Mouse (Mus musculus) heart, postnatal 0 days (tissue): Measurements from ENCODE around the gene Eef1e1. TPM values are rescaled to one million over a fixed set of nuclear protein-coding genes. Genes with fewer than 3 reads are reported as not detected.
A peak's percentile ranks its signal among the peaks of the same experiment; 100 is the strongest.

ENCODE experiments used
- ATAC-seq: fragments of 200-750 bp; cut with Nextera tagmentation; 2 replicates; pipeline ENCODE4 v1.8.0; 2017; ENCODE audit warnings: low read depth, moderate number of reproducible peaks, moderate library complexity; ENCODE audit not compliant: insufficient read depth
- DNase-seq: peaks from one replicate; pipeline ENCODE4 v3.0.0-alpha.2; 2016; ENCODE audit warnings: low spot score
- H3K27ac ChIP-seq: fragments of 300-500 bp; sonication (generic); 2 replicates; pipeline ENCODE4 v1.5.1; 2014; ENCODE audit warnings: low read depth, mild to moderate bottlenecking
- H3K27me3 ChIP-seq: fragments of 300-500 bp; sonication (generic); 2 replicates; pipeline ENCODE4 v1.6.1; 2014; ENCODE audit warnings: low read length, mixed read lengths; ENCODE audit not compliant: control insufficient read depth, insufficient read depth
- H3K36me3 ChIP-seq: fragments of 300-500 bp; sonication (generic); replicated peaks from 2 replicates; pipeline ENCODE4 v1.6.1; 2014; ENCODE audit warnings: low read length, mixed read lengths; ENCODE audit not compliant: control insufficient read depth, insufficient read depth
- H3K4me1 ChIP-seq: fragments of 300-500 bp; sonication (generic); 2 replicates; pipeline ENCODE4 v1.6.1; 2014; ENCODE audit warnings: antibody characterized with exemption; ENCODE audit not compliant: control insufficient read depth, insufficient read depth
- H3K4me2 ChIP-seq: fragments of 300-500 bp; sonication (generic); 2 replicates; pipeline ENCODE4 v1.6.1; 2014; ENCODE audit warnings: low read depth, mild to moderate bottlenecking, low read length, moderate library complexity
- H3K4me3 ChIP-seq: fragments of 300-500 bp; sonication (generic); 2 replicates; pipeline ENCODE4 v1.5.1; 2014; ENCODE audit warnings: low read depth, low read length
- H3K9ac ChIP-seq: fragments of 300-500 bp; sonication (generic); replicated peaks from 2 replicates; pipeline ENCODE4 v1.6.1; 2014; ENCODE audit warnings: low read depth, low read length, mixed read lengths
- H3K9me3 ChIP-seq: fragments of 300-500 bp; sonication (generic); replicated peaks from 2 replicates; pipeline ENCODE4 v1.6.1; 2016; ENCODE audit warnings: low read length; ENCODE audit not compliant: control insufficient read depth
- CTCF ChIP-seq: IDR thresholded peaks from 2 replicates; pipeline ENCODE4 v1.5.1; 2016; ENCODE audit warnings: antibody characterized with exemption, control low read depth, low read depth
- EP300 ChIP-seq: IDR thresholded peaks from 2 replicates; pipeline ENCODE4 v1.6.1; 2016; ENCODE audit warnings: antibody characterized with exemption, low read depth
- WGBS: fragments of 180-500 bp; shearing (Covaris S2); extraction: QIAGEN DNeasy Blood & Tissue Kit; methylation state at CpG from one replicate; pipeline ENCODE4 v1.1.7; 2014; 5-methylcytosine and 5-hydroxymethylcytosine counted together
- polyA plus RNA-seq: library from polyadenylated mRNA; unstranded; fragments of >200 nt; fragmentation: Nextera tagmentation; extraction: Ambion mirVana; gene quantifications from 2 replicates; pipeline ENCODE4 v1.2.1, GENCODE M21; 2015
- total RNA-seq: library from RNA; depleted of rRNA; stranded (reverse); fragments of >200 nt; gene quantifications from 2 replicates; pipeline ENCODE4 v1.2.3, GENCODE M21; 2014; ENCODE audit warnings: low replicate concordance

Eef1e1 gene
- total and polyA plus RNA-seq, 2 experiments from 2014 or later, result 11.0 to 21.9 TPM

DNA sequence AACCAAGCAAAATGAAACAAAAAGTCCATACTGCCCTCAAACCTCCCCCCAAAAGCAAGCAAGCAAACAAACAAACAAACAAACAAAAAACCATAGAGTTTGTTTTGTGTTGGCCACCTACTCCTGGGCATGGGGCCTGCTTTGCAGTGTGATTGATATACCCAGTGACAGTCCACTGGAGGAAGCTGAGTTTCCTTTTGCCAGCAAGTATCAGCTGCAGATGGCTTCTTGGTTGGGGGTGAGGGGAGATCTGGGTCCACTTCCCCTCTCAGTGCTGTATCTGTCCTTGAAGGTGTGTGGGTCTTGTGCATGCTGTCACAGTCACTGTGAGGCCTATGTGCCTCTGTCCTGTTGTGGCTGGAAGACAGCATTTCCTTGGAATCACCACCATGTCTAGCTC lies 11.2 kb upstream of the Eef1e1 start:
- Histone ChIP-seq H3K4me1 (no peaks in the 10 kb centered on the region), H3K4me3 (no peak overlapping the region), H3K27me3 (no peaks in the 10 kb centered on the region), H3K4me2 (no peak overlapping the region), H3K9ac (no peak overlapping the region), H3K36me3 (no peaks in the 10 kb centered on the region), H3K27ac (no peak overlapping the region), H3K9me3 (no peaks in the 10 kb centered on the region)
- ATAC-seq, result no peak
- DNase-seq, result no peak
- TF ChIP-seq CTCF, result no peak
- no peak for TF ChIP-seq EP300

DNA sequence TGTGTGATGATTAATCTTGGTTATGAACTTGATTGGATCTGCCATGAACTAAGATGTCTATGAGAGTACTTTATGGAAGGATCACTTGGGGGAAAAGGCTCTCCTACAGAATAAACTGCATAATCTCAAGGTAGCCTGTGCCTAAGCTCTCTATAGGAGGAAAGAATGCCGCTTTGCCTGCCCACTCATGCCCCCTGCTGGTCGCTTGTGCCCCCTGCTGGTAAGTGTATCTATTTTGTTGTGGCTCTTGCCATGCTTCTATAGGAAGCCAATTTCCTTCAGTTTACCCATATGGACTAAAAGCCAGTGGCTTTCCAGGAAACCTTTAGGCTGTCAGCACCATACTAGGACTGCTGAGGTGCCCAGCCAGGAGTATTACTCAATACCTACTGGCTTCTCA lies 9.7 kb upstream of the Eef1e1 start:
- H3K36me3 ChIP-seq, result no peaks in the 10 kb centered on the region
- 22% methylated on average over 2 of the region's 2 CpGs for WGBS
- H3K9me3 ChIP-seq, result no peaks in the 10 kb centered on the region
- no peaks in the 10 kb centered on the region for H3K4me1 ChIP-seq
- ATAC-seq (no peak), DNase-seq (no peak)
- no peak for TF ChIP-seq EP300
- peak; percentile 40 for TF ChIP-seq CTCF
- no peaks in the 10 kb centered on the region for H3K27me3 ChIP-seq
- H3K4me3 ChIP-seq, result no peak overlapping the region
- no peak overlapping the region for H3K4me2 ChIP-seq
- H3K9ac ChIP-seq, result no peak overlapping the region
- no peak overlapping the region for H3K27ac ChIP-seq

DNA sequence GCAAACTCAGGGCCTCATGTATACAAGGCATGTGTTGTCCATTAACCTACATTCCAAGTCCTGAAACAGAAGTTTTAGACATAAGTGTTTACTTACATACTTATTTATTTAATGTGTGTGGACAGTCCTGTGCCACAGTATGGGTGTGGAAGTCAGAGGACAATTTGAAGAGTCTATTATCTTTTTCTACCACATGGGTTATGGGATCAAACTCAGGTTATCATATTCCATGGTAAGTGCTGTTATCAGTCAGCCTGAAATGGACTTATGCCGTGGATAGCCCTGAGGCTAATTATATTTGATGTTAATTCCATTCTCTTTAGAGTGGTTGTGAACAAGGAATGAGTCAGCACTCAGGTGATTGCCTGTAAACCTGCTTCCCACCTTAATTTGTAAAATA lies 5.9 kb upstream of the Eef1e1 start:
- 10% methylated on average over 1 of the region's 1 CpGs for WGBS

DNA sequence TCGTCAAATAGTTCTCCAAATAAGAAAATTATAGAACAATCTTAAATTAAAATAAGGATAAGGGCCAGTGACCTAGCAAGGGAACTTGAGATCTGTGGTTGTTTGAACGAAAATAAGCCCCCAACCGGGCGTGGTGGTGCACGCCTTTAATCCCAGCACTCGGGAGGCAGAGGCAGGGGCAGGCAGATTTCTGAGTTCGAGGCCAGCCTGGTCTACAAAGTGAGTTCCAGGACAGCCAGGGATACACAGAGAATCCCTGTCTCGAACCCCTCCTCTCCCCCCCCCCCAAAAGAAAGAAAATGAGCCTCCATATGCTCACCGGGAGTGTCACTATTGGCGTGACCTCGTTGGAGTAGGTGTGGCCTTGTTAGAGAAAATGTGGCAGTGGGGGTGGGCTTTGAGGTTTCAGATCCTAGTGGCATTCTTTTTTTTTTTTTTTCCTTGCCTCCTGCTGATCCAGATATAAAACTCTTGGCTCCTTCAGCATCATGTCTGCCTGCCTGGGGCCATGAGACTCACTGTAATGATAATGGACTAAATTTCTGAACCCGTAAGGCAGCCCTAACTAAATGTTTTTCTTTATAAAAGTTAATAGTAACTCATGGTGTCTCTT lies 772 bp upstream of the Eef1e1 start:
- WGBS, result 86% methylated on average over 12 of the region's 12 CpGs
- Histone ChIP-seq H3K27ac (no peak overlapping the region), H3K36me3 (peaks cover 17% of the 10 kb centered on the region), H3K4me1 (peaks cover 6% of the 10 kb centered on the region; the same call in 1 of the 2 replicates), H3K9ac (no peak overlapping the region), H3K9me3 (no peaks in the 10 kb centered on the region), H3K4me3 (no peak overlapping the region), H3K4me2 (no peak overlapping the region), H3K27me3 (no peaks in the 10 kb centered on the region)
- DNase-seq, result no peak
- no peak for ATAC-seq
- TF ChIP-seq EP300, result no peak
- no peak for TF ChIP-seq CTCF

More for the DNA sequence above, 5.9 kb upstream of the Eef1e1 start:
- H3K9me3 ChIP-seq, result no peaks in the 10 kb centered on the region
- ATAC-seq, result no peak
- H3K27me3 ChIP-seq, result no peaks in the 10 kb centered on the region
- no peak overlapping the region for H3K9ac ChIP-seq
- TF ChIP-seq EP300 (no peak), CTCF (no peak)
- DNase-seq, result no peak
- no peaks in the 10 kb centered on the region for H3K4me1 ChIP-seq
- H3K4me2 ChIP-seq, result no peak overlapping the region
- H3K27ac ChIP-seq, result no peak overlapping the region
- no peaks in the 10 kb centered on the region for H3K36me3 ChIP-seq
- H3K4me3 ChIP-seq, result no peak overlapping the region

DNA sequence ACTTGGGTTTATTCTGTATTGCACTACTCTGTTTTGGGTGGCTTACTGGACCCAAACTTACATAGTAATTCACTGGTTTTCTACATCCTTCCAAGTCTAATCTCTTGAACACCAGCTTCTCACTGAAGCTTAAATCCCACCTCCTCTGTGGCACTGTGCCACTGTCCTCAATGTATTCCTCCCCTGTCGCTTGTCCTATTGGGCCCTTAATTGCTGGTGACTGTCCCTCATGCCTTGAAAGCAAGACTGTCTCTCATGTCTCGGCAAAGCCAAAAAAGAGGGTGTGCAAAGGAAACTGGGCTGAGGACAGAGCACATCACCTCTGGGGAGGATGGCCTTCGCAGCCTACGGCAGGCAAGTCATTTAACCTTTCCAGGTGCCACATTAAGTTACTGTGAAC lies 993 bp downstream of the Eef1e1 start:
- TF ChIP-seq EP300 (no peak), CTCF (no peak)

DNA sequence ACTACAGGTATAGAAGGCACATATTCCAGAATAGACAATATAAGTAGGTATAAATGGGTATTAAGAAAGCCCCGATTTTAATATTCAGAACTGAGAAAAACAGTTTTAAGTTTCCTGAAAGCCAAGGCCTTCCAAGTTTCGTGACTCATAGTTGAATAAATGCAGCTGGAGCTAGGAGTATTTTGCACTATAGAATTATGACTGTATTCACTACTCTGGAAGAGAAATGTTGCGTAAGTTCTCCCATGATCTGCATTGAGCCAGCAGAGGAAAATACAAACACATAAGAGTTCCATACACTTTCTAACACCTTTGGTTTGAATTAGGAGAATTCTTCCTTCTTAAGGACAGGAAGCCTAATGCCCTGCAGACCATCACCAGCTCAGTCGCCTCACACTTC lies 8.6 kb downstream of the Eef1e1 start:
- DNase-seq (no peak), ATAC-seq (no peak)
- no peaks in the 10 kb centered on the region for H3K4me1 ChIP-seq
- no peak overlapping the region for H3K4me3 ChIP-seq
- H3K36me3 ChIP-seq, result peaks cover 82% of the 10 kb centered on the region
- H3K9me3 ChIP-seq, result no peaks in the 10 kb centered on the region
- no peak overlapping the region for H3K27ac ChIP-seq
- no peak overlapping the region for H3K4me2 ChIP-seq
- 90% methylated on average over 4 of the region's 4 CpGs for whole genome bisulfite sequencing
- no peaks in the 10 kb centered on the region for H3K27me3 ChIP-seq
- TF ChIP-seq EP300, result no peak
- no peak for TF ChIP-seq CTCF
- no peak overlapping the region for H3K9ac ChIP-seq

More for the DNA sequence above, 993 bp downstream of the Eef1e1 start:
- Histone ChIP-seq H3K36me3 (peaks cover 34% of the 10 kb centered on the region), H3K9ac (peak overlapping the region; percentile 77; the same call in 1 of the 2 replicates), H3K4me1 (peaks cover 6% of the 10 kb centered on the region; the same call in 1 of the 2 replicates), H3K4me2 (peak overlapping the region; percentile 63), H3K27ac (no peak overlapping the region), H3K27me3 (no peaks in the 10 kb centered on the region), H3K4me3 (peak overlapping the region; percentile 85), H3K9me3 (no peaks in the 10 kb centered on the region)
- DNase-seq, result no peak
- 33% methylated on average over 4 of the region's 4 CpGs for WGBS
- ATAC-seq, result no peak
